Mouse (Mus musculus) kidney, adult 11 months (tissue): ENCODE measurements around the gene Prr5.

Experiments
- DNase-seq: peaks from one replicate; pipeline ENCODE4 v3.0.0; 2022

Prr5 gene

DNA sequence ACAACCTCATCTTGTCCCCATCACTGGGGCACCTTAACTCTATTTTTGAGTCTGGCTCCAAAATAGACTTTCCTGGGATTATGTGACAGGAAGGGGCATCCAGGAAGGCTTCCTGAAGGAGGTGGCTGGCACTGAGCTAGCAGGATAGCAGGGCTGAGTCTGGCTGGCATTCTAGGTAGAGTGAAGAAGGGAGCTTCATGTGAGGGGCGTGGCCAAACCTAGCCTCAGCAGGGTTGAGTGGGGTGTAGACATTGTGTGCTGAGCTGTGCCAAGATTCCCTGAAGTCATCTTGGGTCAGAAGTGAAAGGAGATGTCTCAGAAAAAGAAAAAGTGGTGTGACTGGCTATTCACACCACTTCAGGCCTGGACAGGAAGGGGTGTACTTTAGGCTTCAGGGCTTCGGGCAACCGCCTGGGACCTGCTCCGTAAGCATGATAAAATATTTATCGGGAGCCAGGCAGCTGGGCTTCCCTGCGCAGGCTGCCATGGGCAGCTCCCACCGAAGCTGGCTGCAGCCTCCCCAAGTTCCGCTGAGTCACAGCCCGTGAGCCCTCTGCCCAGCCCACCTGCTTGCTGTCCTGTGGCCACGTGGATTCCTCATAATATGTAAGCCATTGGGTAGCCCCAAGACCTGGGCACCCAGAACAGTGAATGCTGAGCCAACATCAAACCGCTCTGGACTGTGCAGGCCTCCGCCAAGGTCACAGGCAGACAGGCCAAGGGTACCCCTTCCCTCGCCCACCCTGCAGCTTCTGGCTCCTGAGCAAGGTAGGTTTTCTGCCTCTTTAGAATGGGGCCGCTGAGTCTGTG is at the start of gene Prr5:
Gene Prr5 (plus strand): TSS at position 683 of the 810 bp plus-strand sequence.
- DNase-seq = peak; percentile 86

DNA sequence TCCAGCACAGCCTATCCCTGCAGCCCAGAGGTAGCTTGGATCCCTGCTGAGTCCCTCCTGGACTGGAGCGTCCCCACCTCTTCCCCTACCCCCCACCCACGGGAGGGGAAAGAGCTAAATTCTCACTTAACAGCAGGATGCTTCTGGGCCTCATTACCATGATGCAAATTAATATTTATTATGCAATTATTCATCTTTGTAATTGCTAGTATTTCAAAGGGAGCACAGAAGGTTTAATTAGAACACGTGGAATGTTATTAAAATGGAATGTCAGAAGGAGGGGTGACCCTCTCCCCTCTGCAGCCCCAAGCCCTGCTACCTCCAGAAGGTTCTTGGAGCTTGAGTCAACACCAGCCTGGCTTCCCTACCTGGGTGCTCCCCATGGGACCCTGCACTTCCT is 49.4 kb upstream of the Prr5 start:
- DNase-seq = no peak

DNA sequence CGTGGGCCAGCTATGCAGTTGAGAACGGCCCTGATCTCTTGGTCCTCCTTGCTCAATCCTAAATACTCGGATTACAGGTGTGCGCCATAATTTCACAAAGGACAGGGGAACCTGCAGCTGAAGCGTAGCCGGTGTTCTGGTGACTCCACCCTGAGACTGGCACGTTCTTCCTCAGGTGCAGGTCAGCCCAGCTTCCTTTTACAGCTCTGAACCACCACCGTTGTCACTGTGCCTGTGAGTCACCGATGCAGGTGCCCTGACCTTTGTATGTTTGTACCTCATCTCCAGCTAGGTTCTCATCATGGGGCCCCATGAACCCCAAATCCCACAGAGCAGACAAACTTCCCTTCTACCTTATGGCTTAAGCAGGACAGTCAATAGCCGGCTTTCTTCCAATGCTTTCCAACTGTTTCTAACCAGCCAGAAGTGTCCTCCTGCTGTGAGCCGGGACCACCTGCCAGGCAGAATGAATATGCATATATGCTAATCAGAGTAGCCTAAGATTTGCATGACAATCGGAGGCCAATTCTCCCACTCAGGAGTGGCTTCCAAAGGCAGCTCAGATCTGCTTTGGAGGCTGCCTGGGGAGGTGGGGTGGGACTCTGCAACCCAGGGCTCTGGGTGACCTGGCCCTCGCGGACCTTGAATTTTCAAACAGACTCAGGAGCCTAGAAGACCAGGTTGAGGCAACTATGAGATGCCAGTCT is 47.5 kb upstream of the Prr5 start:
- no peak for DNase-seq

DNA sequence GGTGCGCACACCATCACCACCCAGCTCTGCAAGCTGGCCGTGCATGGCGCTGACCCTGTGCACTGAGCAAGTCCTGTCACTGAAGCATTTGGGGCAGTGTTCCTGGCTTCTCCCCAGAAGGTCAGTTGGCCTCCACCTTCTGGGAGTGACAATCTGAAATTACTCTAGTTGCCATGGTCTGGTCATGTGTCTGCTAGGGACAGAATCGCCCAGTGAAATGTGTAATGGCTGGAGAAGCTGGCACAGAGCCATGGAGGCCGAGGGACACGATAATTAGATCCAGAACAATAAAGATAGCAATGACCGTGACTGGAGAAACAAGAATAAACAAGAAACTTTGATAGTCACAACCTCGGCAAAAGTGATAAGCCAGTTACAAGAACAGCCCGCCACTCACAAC is 44.5 kb upstream of the Prr5 start:
- DNase-seq = no peak

DNA sequence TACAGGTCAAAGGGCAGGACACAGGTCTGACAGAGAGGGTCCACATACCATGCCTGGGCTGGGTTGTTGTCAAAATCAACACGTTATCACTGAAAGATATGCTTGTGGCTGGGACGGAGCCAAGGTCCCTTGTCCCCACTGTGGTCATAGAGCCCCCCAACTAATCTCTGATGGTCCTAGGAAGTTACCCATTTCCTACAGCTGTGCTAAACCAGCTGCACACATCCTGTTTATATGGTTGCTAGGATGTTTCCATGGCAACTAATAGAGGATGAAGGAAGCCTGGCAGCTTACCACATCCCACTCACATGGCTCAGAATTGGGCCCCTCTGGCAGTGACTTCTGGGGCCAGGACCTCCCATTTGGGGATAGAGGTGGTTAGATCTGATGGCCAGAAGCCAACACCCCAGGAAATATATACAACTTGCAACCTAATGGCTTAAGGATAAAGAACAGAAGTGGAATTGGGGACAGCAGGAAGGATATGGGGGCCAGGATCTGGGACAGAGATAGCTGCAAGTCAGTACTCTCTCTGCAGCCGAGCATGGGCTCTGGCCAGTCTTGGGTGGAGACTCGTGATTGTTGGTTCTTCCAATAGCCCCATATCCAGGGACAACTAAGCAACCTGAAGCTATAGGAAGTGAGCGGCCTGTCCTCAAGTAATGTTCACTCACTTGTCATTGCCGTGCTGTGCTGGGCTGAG is 43.6 kb upstream of the Prr5 start:
- peak; percentile 26 for DNase-seq

DNA sequence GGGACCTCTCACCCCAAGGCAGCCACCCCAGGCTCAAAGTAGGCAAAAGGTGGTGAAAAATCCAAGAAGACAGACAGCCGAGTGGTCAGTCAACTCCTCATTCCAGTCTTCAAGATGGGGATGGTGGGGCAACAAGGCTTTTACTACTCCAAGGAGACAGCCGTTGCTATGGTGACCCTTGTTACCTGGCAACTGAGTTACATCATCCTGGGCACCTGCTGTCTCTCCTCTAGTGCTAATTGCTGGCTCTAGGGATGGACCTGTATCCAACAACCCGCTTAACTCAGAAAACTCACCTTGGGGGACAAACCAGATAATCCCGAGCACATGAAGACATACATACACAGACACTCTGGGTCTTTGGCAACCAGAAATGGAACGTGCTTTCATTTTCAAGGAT is 42.1 kb upstream of the Prr5 start:
- DNase-seq = no peak

DNA sequence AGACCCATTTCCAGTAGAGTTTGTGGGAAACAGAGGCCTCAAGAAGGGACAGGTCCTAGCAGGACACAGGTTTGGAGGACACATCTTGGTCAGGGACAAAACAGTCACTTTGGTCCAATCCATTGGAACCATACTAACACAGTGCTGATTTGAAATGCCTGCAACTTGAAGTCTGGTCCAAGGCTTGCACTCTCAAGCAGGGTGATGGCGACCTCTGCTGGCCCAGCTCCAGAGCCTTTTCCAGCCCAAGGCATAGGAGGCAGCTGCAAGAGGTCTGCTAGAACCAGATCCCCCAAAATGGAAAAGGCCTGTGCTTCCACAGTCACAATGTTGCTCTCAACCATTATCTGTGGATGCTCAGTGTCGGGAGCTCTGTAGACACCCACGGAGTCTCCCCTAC is 39.7 kb upstream of the Prr5 start:
- no peak for DNase-seq

DNA sequence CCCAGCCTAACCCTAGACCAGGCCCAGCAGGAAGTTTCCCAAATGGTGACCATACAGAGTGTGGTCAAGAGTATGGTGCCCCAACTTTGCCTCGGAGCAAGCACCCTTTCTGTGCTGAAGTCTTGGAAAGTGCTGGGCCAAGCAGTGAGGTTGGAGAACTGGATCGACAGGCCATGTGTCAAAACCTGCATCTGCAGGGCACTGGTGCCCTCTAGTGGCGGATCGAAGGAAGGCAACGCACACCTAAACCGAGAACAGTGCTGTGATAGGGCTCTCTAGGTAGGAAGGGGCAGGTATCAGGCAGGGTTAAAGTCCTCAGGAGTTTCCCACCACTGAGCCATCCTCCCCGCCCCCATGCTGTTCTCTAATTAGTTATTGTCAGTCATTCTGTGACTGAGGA is 37.9 kb upstream of the Prr5 start:
- DNase-seq = peak; percentile 72

DNA sequence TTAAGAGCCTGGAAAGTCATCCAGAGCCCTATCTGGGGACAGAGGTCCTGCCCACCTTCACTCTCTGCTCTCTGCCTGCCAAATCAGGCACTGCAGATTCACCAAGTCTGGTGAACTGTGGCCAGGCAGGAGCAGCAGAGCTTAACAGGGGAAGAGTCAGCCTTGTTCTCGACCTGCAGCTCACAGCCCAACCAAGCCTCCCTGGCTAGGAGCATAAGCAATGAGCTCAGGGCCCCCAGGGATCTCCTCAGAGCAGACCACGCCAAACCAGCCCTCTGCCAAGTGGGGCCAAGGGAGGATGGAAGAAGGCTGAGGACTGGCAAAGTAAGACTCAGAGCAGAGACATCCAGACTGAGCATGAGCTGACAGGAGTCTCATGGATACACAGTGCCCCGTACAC is 35.1 kb upstream of the Prr5 start:
- DNase-seq = peak; percentile 57

DNA sequence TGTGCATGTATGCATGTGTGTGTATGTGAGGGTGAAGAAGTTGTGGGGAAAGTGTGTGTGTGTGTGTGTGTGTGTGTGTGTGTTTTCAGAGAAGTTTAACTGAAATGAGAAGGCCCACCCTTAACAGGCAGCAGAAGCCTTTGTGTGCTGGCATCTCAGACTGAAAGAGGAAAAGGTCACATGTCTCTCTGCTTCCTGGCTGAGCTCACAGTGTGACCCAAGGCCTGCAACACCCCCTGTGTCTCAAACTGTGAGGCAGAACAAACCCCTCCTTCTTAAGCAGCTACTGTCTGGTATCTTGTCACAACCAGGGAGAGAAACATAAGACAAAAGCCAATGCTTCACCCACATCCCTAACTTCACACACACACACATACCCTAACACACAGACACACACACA is 31.0 kb upstream of the Prr5 start:
- no peak for DNase-seq

DNA sequence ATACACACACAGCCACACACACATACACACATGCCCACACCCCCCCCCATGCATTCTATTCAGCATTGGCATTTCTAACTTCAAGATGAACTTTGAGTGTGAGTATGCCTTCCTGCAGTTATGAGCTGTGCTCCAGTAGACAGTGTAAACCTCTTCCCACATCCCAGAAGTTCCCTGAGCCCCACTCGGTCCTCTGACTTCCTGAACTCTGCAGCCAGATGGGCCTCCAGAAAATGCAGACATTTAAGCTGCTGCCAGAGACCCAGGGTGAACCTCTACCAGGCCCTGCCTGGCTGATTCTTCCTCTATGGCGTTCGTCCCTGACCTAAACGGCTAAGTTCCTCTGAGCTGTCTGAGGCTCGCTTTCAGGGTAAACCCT is 30.4 kb upstream of the Prr5 start:
- no peak for DNase-seq

DNA sequence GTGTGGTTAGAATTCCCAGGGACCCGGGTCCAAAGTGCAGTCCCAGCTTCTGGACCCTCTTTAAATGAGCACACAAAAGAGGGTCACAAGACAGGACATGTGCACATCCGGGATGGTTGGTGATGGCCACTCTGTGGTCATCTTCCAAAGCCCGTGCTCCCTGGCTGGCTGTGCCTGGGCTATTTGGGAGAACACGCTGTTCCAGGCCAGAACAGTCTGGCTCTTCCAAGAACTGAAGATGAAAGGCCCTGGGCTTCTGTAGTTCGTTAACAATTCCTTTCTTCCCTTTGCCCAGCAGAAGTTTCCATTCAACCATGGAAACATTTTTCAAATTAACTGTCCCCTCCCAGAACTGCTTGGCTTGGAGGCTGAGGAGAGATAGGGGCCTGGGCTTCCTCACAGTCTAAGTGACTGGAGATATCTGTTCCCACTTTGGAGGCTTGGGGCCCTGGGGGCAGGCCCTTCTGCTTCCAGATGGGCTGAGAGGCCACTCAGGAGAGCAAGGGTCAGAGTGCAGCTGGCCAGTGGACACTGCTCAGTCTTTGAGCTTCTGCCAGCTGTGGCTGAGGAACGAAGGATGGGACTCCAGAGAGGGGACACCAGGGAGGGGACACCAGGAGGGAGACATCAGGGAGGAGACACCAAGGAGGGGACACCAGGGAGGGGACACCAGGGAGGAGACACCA is 29.8 kb upstream of the Prr5 start:
- peak; percentile 65 for DNase-seq

DNA sequence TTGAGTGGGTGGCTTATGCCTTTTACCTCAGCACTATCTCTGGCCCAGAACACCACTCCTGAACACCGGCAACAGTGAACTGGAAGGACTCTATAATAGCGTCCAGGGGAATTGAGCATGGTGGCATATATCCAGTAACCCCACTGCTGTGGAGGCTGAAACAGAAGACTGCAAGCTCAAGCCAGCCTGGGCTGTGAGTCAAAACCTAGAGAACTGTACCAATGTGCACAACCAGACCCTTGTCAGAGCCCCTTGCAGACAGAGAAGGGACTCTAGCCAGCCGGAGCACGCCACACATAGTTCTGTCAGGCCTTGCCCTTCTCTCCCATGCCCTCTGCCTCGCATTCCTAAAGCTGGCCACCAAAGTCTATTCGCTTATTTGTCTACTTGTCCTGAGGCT is 28.7 kb upstream of the Prr5 start:
- no peak for DNase-seq

DNA sequence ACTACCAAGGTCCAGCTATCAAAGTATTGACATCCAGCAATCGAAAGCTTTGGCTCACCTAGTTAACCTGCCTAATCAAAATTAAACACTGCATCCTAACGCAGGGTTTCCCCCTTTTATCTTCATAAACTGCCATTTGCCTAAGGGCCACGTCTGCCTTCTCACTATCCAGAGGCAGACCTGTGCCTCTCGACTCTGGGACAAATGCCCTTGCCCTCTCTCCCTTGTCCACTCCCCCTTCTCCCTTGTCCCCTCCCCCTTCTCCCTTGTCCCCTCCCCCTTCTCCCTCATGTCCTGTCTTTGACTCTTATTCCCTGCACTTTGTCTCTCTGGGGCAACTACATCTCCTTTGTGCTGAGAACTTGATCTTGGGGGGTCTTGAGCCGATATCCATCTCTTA is 28.3 kb upstream of the Prr5 start:
- no peak for DNase-seq

DNA sequence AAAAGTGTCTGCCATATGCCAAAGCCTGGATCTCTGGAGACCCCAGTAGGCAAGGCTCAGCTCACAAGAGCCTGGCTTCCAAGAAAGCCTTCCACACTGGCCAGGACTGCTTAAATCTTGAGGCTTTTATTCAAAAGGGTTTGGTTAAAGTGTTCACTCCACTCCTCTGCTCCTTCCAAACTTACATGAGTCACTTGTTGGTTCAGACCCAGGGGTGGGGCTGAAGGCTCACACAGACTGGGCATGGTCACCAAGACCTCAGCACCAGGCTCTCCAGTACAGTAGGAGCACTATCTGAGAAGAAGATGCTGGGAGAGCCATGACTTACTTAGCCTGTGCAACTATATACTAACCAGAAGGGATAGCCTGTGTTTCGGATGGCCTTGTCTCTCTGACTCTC is 27.5 kb upstream of the Prr5 start:
- no peak for DNase-seq

DNA sequence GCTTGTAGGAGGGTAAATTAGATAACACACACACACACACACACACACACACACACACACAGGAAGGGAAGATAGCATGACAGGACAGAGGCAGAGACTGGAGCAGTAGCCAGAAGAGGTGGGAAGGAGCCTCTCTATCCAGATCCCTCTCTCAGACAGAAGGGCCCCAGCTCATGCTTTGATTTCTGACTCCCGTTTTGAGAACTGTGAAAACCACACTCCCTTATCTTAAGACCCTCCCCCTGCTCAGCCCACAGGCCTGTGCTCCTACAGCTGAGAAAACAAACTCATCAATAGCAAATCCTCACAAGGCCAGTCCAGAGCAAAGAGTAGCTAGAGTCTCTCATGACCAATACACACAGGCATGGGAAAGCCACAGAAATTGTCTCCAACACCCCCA is 26.2 kb upstream of the Prr5 start:
- DNase-seq = no peak

DNA sequence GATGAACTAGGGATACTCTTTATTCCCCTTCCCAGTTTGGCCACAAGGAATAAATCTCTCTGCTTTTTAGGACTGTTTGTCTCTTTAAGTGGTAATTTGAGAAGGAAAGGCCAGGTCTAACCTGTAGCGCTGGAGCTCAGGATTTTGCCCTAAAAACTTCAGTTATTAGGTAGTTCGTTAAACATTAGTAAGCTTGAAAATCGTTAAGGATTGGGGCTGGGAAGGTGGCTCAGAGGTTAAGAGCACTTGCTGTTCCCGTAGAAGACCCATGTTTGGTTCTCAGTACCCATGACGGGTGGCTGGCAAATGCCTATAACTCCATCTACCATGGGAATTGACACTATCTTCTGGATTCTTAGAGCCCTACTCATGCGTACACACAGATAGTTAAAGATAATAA is 17.9 kb upstream of the Prr5 start:
- no peak for DNase-seq

DNA sequence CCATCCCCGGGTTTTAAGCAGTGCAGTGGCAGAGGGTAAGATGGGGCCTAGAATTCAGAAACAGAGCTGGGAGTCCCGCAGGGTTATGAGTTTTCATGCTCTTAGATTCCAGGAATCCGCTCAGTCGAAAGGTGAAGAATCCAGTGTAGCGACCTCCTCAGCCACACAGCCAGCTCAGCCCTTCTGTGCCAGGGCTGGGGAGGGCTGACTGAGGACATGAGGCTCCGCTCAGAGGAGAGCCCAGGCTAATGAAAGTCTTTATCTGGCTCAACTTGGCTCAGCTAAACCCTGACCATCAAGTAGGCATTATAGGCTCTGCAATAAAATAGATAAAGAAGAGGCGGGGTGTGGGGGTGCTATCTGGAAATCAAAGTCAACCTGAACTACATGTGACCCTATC is 16.3 kb upstream of the Prr5 start:
- no peak for DNase-seq

DNA sequence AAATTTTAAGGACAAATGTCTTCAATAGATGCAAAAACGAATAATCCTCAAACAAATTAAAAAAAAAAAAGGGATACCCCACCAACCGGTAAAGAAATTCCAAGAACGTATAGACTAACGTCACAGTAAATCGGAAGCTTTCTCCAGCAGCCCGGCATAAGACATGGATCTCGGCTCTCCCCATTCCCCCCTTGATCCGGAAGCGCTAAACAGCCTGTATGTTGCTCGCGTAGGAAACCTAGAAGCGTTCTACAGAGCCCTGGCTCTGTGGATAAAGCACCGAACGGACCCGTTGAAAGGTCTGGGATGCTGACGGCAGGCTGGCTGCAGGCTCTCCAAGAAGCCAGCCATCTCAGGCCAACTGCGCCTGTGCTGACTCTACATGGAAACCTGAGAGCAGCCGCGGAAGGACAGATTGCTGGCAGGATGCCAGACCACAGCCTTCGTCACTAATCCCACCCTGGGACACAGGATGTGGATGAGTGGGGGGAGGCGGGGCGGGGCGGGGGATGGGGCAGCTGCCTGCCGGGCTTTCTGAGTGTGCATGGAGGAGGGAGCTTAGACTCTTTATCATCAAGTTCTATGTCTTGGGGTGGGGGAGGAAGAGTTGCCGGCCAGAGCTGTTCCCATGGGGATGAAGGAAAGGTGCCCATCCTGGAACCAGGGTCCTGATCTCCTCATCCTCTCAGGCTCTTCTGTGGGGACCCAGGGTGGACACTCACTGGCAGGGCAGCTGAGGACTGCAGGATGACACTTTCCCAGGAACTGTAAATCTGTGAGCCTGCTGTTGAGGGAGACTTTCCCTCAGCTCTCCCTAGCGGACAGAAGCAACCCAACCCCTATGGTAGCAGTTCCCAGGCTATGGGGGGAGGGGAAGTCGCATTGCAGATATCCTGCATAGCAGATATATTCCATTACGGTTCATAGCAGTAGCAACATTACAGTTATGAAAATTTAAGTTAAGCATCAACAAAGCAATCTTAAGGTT is 15.1 kb upstream of the Prr5 start:
- DNase-seq = peak; percentile 67

DNA sequence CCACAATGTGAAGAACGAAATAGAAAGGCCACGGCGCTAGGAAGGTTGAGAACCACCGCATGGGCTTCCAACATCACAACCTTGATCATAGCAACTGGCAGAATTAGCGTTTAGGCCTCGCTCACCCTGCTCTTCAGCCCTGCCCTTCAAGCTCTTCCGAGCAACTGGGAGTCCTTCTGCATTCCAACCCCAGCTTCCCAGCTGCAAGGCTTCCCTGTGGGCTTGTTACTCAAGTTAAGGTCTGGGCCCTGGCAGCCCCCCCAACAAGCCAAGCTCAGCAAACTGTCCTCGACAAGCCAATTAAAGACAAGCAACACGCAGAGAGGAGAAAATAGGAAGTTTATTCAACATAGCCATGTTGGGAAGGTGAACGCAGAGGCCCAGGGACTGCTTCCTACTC is 14.4 kb upstream of the Prr5 start:
- DNase-seq = no peak

DNA sequence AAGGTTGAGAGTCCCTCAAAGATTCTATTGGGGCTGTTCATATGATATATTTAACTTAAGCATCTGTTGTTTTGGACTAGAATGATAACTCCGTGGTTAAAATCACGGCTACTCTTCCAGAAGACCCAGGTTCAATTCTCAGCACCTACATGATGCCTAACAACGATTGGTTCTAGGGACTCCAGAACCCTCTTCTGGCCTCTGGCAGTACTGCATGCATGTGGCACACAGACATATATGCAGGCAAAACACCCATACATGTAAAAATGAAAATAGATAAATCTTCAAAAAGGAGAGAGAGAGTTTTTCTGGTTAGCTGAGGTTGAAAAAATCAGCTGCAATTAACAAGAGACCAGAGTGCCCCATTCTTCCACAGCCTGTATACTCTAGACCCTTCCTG is 12.7 kb upstream of the Prr5 start:
- DNase-seq = no peak

DNA sequence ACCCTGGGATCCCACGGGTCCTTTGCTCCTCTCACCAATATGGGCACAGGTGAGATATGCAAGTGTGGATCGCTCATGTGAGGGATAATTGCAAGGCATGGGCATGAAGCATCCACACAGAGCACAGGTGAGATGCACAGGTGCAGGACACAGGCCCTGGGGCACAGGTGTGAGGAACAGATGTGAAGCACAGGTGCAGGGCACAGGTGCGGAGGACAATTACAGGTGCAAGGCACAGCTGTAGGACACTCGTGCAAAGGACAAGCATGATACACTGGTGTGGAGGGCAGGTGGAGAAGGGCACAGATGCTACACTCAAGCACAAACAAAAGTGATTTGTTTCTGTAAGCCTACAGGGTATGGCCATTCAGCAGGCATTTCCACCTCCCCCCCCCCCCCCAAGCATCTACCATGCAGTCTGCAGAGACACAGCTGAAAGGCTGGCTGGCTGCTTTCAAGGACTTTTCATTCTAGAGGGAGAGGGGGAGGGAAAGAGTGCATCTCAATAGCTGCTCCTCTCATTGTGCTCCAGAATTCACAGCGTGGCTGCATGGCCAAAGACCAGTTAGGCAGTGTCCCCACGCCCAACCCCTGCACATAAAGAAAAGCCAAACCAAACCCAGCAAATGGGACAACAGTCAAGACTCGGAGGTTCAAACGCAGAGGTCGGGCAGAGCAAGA is 11.9 kb upstream of the Prr5 start:
- no peak for DNase-seq
